Mouse (Mus musculus) lung, embryonic 16.5 days (tissue): ENCODE measurements around the gene Il31ra. TPM values are rescaled to one million over a fixed set of nuclear protein-coding genes. Genes with fewer than 3 reads are reported as not detected.

ENCODE experiments used
- polyA plus RNA-seq: library from polyadenylated mRNA; unstranded; fragments of >200 nt; fragmentation: Nextera tagmentation; extraction: Ambion mirVana; gene quantifications from 2 replicates; pipeline ENCODE4 v1.2.1, GENCODE M21; 2015

The Il31ra gene
- polyA plus RNA-seq, 1 experiment from 2014 or later = not detected

Other genes with a start within 250 kb of the Il31ra start
- gene Il6st, start 130.3 kb downstream of the Il31ra start, polyA plus RNA-seq = 38.3 and 47.4 TPM in 2 replicates
- 0.18 and 0.21 TPM in 2 replicates for gene Ddx4, start 58.1 kb upstream of the Il31ra start, polyA plus RNA-seq
- gene Slc38a9, start 66.4 kb upstream of the Il31ra start, polyA plus RNA-seq = 15.7 and 16.4 TPM in 2 replicates
- 81.5 and 90.8 TPM in 2 replicates for gene Plpp1, start 206.4 kb upstream of the Il31ra start, polyA plus RNA-seq